Mouse (Mus musculus): ENCODE measurements around the gene Olfr938.

Gene Olfr938

GRCm38 (mm10) chr9:39078787-39079186, at the start of gene Olfr938:
Gene Olfr938 (minus strand): TSS chr9:39078887.
- no peak for DNase-seq (ENCODE audit: low spot score in 2 of 2)

GRCm38 (mm10) chr9:39127831-39128230, 49.1 kb upstream of the Olfr938 start, which contains the start of gene Olfr27:
Gene Olfr27 (plus strand): TSS chr9:39128131.
- no peak for DNase-seq (ENCODE audit: low spot score in 2 of 2)

- no peak for DNase-seq (ENCODE audit: low spot score in 2 of 2)
Observed at GRCm38 (mm10) chr9:39127326-39127725, 48.6 kb upstream of the Olfr938 start.

GRCm38 (mm10) chr9:39064851-39065250, 13.8 kb downstream of the Olfr938 start, which contains the start of gene Olfr937:
Gene Olfr937 (minus strand): TSS chr9:39064951.
- DNase-seq (ENCODE audit: low spot score in 2 of 2): no peak

Measured in right cerebral cortex, postnatal 36 days (tissue).